Mouse (Mus musculus) pancreas, adult 10 weeks (tissue): Measurements from ENCODE around the gene Homez. TPM values are rescaled to one million over a fixed set of nuclear protein-coding genes. Genes with fewer than 3 reads are reported as not detected.

Experiments
- polyA plus RNA-seq: library from polyadenylated mRNA; stranded (reverse); fragments of 350-450 nt; fragmentation: Illumina TruSeq; extraction: RNeasy Lipid Tissue Mini Kit (QIAGEN cat#74804); gene quantifications from one replicate; pipeline ENCODE4 v1.2.3, GENCODE M21; 2015; ENCODE audit warnings: low read depth, low replicate concordance; ENCODE audit not compliant: insufficient read depth

The Homez gene
- polyA plus RNA-seq: 2.0 TPM

GRCm38 (mm10) chr14:54870861-54871260 is at the start of gene Homez:
Homez (minus strand) TSS chr14:54870961.

DNA sequence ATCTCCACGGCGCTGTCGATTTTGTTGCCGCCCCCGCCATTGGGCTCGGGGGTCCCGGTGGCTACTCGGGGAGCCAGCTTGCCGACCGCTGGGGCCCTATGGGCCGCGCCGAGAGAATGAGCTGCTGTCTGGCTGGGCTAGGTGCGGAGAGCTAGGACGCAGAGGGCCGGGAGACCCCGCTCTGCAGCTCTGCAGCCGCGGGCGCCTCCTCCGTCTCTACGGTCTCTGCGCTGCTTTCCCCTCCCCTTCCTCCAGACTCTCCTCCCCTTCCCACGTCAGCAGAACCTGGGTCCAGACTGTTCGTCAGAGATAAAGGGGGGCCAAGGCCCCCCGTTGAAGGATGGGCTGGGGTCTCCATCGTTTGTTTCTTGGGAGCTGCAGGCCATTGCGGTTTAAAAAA is 42.1 kb upstream of the Homez start, which contains the start of gene Slc22a17:
Gene Slc22a17, minus strand, starts transcription at position 247 of the 400 bp plus-strand sequence.

DNA sequence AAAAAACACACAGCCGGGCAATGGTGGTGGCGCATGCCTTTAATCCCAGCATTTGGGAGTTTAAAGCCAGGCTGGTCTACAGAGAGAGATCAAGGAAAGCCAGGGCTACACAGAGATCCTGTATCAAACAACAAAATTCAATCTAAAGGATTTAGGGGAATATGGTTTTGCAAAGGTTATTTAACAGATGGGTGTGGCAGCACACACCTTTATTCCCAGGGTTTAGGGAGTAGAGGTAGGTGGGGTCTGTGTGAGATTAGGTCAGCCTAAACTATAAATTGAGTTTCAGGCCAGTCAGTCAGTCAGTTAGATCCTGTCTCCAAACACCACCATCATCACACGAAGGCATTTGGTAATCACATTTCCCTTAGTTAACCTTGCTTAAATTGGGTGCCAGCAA is 21.4 kb upstream of the Homez start, which contains the start of gene Pabpn1:
Gene Pabpn1, plus strand, starts transcription at position 301 of the 400 bp plus-strand sequence.

GRCm38 (mm10) chr14:54883154-54884021 is 12.6 kb upstream of the Homez start, which contains the start of the genes Bcl2l2 and Gm20521:
Bcl2l2 (plus strand) TSS chr14:54883377.
Gm20521 (plus strand) TSS chr14:54883441.

GRCm38 (mm10) chr14:54877048-54877715 is 6.4 kb upstream of the Homez start, which contains the start of gene Ppp1r3e:
Ppp1r3e (minus strand) TSS chr14:54877550.

DNA sequence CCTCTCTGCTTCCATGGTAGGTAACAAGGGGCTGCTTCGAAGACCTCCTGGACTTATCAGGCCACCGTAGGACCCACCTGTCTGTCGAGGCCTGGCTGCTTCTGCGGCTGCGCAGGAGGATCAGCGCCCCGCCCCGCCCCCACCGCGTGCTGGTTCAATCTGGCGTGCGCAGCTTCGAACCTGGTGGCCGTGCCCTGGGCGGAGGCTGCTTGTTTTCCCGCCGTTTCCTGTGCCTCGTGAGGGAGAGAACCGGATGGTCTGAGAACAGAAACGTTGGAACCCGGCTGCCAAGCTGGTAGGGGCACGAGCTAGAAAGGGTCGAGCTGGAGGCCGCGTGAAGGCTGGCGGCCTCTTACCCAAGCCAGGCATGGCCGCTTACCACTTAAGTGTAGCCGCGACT is 56.8 kb downstream of the Homez start, which contains the start of gene Rnf212b:
Gene Rnf212b, plus strand, starts transcription at position 151 of the 400 bp plus-strand sequence.

Other genes starting within 250 kb of the Homez start
- gene Psmb11, start 249.5 kb downstream of the Homez start, polyA plus RNA-seq: not detected
- not detected for gene Gm17606, start 230.0 kb downstream of the Homez start, polyA plus RNA-seq
- gene Cdh24, start 229.6 kb downstream of the Homez start, polyA plus RNA-seq: 0.83 TPM
- 8.7 TPM for gene 1700123O20Rik, start 184.7 kb downstream of the Homez start, polyA plus RNA-seq
- 44.3 TPM for gene Acin1, start 184.0 kb downstream of the Homez start, polyA plus RNA-seq
- gene Gm29776, start 172.1 kb downstream of the Homez start, polyA plus RNA-seq: not detected
- gene Cebpe, start 158.8 kb downstream of the Homez start, polyA plus RNA-seq: not detected
- gene Slc7a8, start 89.0 kb downstream of the Homez start, polyA plus RNA-seq: 30.4 TPM
- gene Rnf212b, start 56.8 kb downstream of the Homez start, polyA plus RNA-seq: not detected
- 5.1 TPM for gene Ppp1r3e, start 6.6 kb upstream of the Homez start, polyA plus RNA-seq
- 10.9 TPM for gene Bcl2l2, start 12.4 kb upstream of the Homez start, polyA plus RNA-seq
- gene Gm20521, start 12.5 kb upstream of the Homez start, polyA plus RNA-seq: not detected
- 68.9 TPM for gene Pabpn1, start 21.5 kb upstream of the Homez start, polyA plus RNA-seq
- 21.4 TPM for gene Slc22a17, start 42.2 kb upstream of the Homez start, polyA plus RNA-seq
- 2.7 TPM for gene Efs, start 55.2 kb upstream of the Homez start, polyA plus RNA-seq
- gene Il25, start 61.7 kb upstream of the Homez start, polyA plus RNA-seq: not detected
- gene Cmtm5, start 65.3 kb upstream of the Homez start, polyA plus RNA-seq: 1.1 TPM
- gene Myh6, start 96.0 kb upstream of the Homez start, polyA plus RNA-seq: 1.1 TPM
- not detected for gene Gm17428, start 106.0 kb upstream of the Homez start, polyA plus RNA-seq
- not detected for gene Myh7, start 123.7 kb upstream of the Homez start, polyA plus RNA-seq
- 11.8 TPM for gene Ngdn, start 144.5 kb upstream of the Homez start, polyA plus RNA-seq
- gene Zfhx2, start 221.4 kb upstream of the Homez start, polyA plus RNA-seq: 2.1 TPM
- 4.2 TPM for gene Thtpa, start 223.8 kb upstream of the Homez start, polyA plus RNA-seq
- 24.3 TPM for gene Ap1g2, start 235.6 kb upstream of the Homez start, polyA plus RNA-seq
- gene Jph4, start 246.0 kb upstream of the Homez start, polyA plus RNA-seq: 0.72 TPM